Mouse (Mus musculus): ENCODE data around the gene Prkd2.

DNA sequence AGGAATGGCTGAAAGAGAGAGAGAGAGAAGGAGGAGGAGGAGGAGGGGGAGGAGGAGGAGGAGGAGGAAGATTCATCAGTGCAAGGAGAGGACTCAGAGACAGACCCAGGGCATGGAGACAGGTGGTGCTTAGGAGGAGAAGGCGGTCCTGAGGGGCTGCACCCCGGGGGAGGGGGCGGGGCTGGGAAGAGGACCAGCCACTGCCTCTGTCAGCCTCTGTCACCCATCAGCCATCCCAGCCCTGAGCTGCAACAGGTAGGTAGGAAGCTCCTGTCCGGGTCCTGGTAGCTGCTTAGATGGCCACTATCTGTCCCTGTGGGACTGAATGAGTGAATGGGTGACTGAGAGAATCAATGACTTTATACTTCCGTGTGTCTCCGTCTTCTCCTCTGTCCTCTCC lies 50.9 kb downstream of the Prkd2 start:
- no peak for TF ChIP-seq SRF (IDR thresholded peaks at IDR 0.05; ENCODE audit: control insufficient read depth, insufficient read length, low read depth)
- no peak for TF ChIP-seq MYOD1 (IDR thresholded peaks at IDR 0.05; ENCODE audit: control insufficient read depth in 1 of 3, insufficient read length in 2 of 3, low read depth in 2 of 3)
- TF ChIP-seq MAX (IDR thresholded peaks at IDR 0.05; ENCODE audit: low read depth): no peak
